Mouse (Mus musculus) limb, embryonic 11.5 days (tissue): ENCODE measurements around the gene Dnajc8. TPM values are rescaled to one million over a fixed set of nuclear protein-coding genes. Genes with fewer than 3 reads are reported as not detected.

Experiments
- ATAC-seq: fragments of 200-750 bp; cut with Nextera tagmentation; 2 replicates; pipeline ENCODE4 v1.8.0; 2017; ENCODE audit warnings: low read depth; ENCODE audit not compliant: insufficient number of reproducible peaks, low FRiP score, low TSS enrichment
- DNase-seq: peaks from one replicate; pipeline ENCODE4 v3.0.0-alpha.2; 2015; ENCODE audit warnings: low spot score
- H3K27ac ChIP-seq: fragments of 300-500 bp; sonication (generic); replicated peaks from 2 replicates; pipeline ENCODE4 v1.5.1; 2014; ENCODE audit warnings: low read depth, mild to moderate bottlenecking, low read length
- H3K27me3 ChIP-seq: fragments of 300-500 bp; sonication (generic); 2 replicates; pipeline ENCODE4 v1.6.1; 2014; ENCODE audit warnings: mild to moderate bottlenecking, low read length, mixed read lengths; ENCODE audit not compliant: control insufficient read depth, insufficient read depth
- H3K36me3 ChIP-seq: fragments of 300-500 bp; sonication (generic); 2 replicates; pipeline ENCODE4 v1.6.1; 2014; ENCODE audit warnings: mild to moderate bottlenecking, low read length, moderate library complexity, mixed read lengths; ENCODE audit not compliant: control insufficient read depth, insufficient read depth
- H3K4me1 ChIP-seq: fragments of 300-500 bp; sonication (generic); 2 replicates; pipeline ENCODE4 v1.6.1; 2014; ENCODE audit warnings: low read length, mixed read lengths; ENCODE audit not compliant: control insufficient read depth, insufficient read depth
- H3K4me2 ChIP-seq: fragments of 300-500 bp; sonication (generic); 2 replicates; pipeline ENCODE4 v1.6.1; 2014; ENCODE audit warnings: low read depth, mild to moderate bottlenecking, moderate library complexity; ENCODE audit not compliant: severe bottlenecking
- H3K4me3 ChIP-seq: fragments of 300-500 bp; sonication (generic); 2 replicates; pipeline ENCODE4 v1.5.1; 2014; ENCODE audit warnings: low read depth, low read length
- H3K9ac ChIP-seq: fragments of 300-500 bp; sonication (generic); 2 replicates; pipeline ENCODE4 v1.6.1; 2014; ENCODE audit warnings: mild to moderate bottlenecking, low read length
- H3K9me3 ChIP-seq: fragments of 300-500 bp; sonication (generic); 2 replicates; pipeline ENCODE4 v1.6.1; 2016; ENCODE audit warnings: low read length; ENCODE audit not compliant: control insufficient read depth
- WGBS: fragments of 180-500 bp; shearing (Covaris S2); extraction: QIAGEN DNeasy Blood & Tissue Kit; methylation state at CpG from one replicate; pipeline ENCODE4 v1.1.7; 2014; 5-methylcytosine and 5-hydroxymethylcytosine counted together
- polyA plus RNA-seq: library from polyadenylated mRNA; unstranded; fragments of >200 nt; fragmentation: Nextera tagmentation; extraction: Ambion mirVana; gene quantifications from 2 replicates; pipeline ENCODE4 v1.2.1, GENCODE M21; 2014

Gene Dnajc8
- polyA plus RNA-seq, 1 experiment from 2014 or later = 244 TPM

DNA sequence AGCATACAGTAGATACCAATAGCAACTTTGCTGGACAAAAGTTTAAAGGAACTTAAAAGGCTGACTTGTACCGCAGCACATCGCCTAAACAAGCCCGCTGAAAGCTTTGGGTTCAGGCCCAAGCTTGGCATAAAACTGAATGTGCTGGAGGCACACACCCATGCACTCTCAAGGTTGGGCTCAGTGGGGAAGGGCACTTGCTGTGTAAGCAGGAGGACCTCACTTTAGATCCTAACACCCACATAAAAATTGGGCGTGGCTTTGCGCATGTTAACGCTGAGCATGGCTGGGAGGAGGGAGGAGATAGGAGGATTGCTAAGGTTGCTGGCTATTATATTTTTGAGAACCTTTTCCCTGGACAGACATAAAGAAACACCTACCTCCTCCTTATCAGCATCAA, 10.5 kb upstream of the Dnajc8 start:
- Histone ChIP-seq H3K4me2 (no peak overlapping the region), H3K4me3 (no peak overlapping the region), H3K9ac (no peak overlapping the region), H3K36me3 (peaks cover 1% of the 10 kb centered on the region), H3K27ac (no peak overlapping the region), H3K27me3 (no peaks in the 10 kb centered on the region), H3K9me3 (no peaks in the 10 kb centered on the region), H3K4me1 (peaks cover 5% of the 10 kb centered on the region; the same call in 1 of the 2 replicates)
- DNase-seq = no peak
- 50% methylated on average over 6 of the region's 6 CpGs for WGBS
- no peak for ATAC-seq

GRCm38 (mm10) chr4:132526678-132527077, 8.7 kb upstream of the Dnajc8 start:
- Histone ChIP-seq H3K27me3 (no peaks in the 10 kb centered on the region), H3K4me3 (no peak overlapping the region), H3K36me3 (peaks cover 13% of the 10 kb centered on the region), H3K9me3 (no peaks in the 10 kb centered on the region), H3K27ac (no peak overlapping the region), H3K9ac (no peak overlapping the region), H3K4me2 (no peak overlapping the region), H3K4me1 (peaks cover 5% of the 10 kb centered on the region; the same call in 1 of the 2 replicates)
- 66% methylated on average over 2 of the region's 2 CpGs for WGBS
- DNase-seq (no peak), ATAC-seq (no peak)

DNA sequence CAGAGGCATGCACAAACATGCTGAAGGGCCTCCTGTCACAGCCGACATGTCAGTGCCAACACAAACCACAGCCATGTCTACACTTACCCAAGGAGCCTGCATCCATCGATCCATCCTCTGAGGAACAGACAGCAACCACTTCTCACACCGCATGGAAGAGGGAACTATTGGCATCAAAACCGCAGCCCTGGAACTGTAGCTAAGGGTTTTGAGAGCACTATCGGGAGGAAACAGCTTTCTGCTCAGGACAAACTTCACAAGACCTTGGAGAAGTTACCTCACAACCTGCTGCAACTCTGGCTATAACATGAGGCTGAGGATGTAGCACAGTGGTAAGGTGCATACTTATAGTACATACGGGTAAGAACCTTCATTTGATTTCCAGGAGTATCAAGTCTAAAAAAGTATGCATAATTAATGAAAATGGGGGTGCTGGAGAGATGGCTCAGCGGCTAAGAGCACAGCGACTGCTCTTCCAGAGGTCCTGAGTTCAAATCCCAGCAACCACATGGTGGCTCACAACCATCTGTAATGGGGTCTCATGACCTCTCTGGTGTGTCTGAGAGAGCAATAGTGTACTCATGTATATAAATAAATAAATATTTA, 7.3 kb upstream of the Dnajc8 start:
- DNase-seq = no peak
- H3K4me1 ChIP-seq = peaks cover 5% of the 10 kb centered on the region; the same call in 1 of the 2 replicates
- no peaks in the 10 kb centered on the region for H3K27me3 ChIP-seq
- H3K36me3 ChIP-seq = peaks cover 13% of the 10 kb centered on the region
- no peak overlapping the region for H3K27ac ChIP-seq
- no peak overlapping the region for H3K9ac ChIP-seq
- H3K4me2 ChIP-seq = no peak overlapping the region
- no peak for ATAC-seq
- H3K9me3 ChIP-seq = no peaks in the 10 kb centered on the region
- no peak overlapping the region for H3K4me3 ChIP-seq
- WGBS = 93% methylated on average over 8 of the region's 8 CpGs

GRCm38 (mm10) chr4:132529344-132529743, 6.0 kb upstream of the Dnajc8 start:
- H3K9ac ChIP-seq = no peak overlapping the region
- no peak overlapping the region for H3K4me2 ChIP-seq
- H3K27ac ChIP-seq = no peak overlapping the region
- DNase-seq (no peak), ATAC-seq (no peak)
- 88% methylated on average over 4 of the region's 4 CpGs for WGBS
- H3K4me3 ChIP-seq = no peak overlapping the region
- peaks cover 5% of the 10 kb centered on the region; the same call in 1 of the 2 replicates for H3K4me1 ChIP-seq
- H3K36me3 ChIP-seq = peaks cover 13% of the 10 kb centered on the region
- no peaks in the 10 kb centered on the region for H3K27me3 ChIP-seq
- H3K9me3 ChIP-seq = no peaks in the 10 kb centered on the region

DNA sequence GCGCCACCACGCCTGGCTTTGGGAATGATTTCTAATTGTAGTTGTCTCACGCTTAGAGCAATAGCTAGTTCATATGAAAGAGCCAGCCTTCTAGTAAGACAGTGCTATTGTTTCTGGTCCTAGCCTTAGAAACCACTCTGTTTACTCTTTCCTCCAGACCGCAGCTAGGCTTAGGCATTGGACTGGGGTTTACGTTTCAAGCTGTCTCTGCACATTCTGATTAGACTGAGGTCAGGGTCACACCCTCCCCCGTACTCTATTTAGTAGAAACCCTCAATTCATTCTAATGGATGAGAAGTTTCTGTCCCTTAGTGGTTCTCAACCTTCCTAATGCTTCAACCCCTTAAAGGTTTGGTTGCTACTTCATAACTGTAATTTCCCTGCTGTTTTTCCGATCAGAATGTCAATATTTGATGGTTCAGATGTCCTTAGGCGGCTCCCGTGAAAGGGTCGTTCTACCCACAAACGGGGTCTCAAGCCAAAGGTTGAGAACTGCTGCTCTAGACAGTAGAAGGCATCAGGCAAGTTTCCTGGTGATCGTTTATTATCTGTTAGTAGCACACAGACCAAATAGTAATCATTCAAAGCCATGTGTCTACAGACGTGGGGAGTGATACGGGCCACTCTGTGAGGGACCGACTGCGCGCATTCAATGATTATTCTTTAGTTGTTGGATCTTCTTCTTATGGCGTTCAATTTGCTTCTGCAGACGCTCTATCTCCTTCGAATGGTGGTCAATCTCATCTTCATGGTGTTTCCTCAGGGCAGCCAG, 5.1 kb upstream of the Dnajc8 start:
- H3K4me3 ChIP-seq = no peak overlapping the region
- DNase-seq = no peak
- no peaks in the 10 kb centered on the region for H3K4me1 ChIP-seq
- no peak overlapping the region for H3K27ac ChIP-seq
- H3K4me2 ChIP-seq = no peak overlapping the region
- 95% methylated on average over 20 of the region's 20 CpGs for WGBS
- peaks cover 13% of the 10 kb centered on the region for H3K36me3 ChIP-seq
- ATAC-seq = no peak
- no peak overlapping the region for H3K9ac ChIP-seq
- H3K9me3 ChIP-seq = no peaks in the 10 kb centered on the region
- no peaks in the 10 kb centered on the region for H3K27me3 ChIP-seq

DNA sequence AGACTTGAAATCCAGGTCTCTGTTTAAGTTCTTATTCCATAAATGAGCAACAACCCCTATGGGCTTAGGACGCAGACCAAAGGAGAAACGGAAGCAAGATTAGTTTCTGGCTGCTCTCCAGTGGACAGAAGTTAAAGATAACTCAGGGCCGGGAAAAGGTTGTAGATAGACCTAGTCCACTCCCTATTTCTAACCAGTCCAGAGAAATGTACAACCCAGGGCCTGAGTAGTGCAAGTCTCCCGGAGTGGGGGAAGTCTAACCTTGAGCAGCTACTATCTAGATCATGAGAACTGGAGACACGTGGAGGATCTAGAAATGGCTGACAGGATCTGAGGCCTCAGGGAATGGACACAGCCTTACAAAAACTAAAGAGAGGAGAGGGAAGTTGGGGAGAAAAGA, 2.9 kb upstream of the Dnajc8 start:
- Histone ChIP-seq H3K4me2 (peak overlapping the region; percentile 92), H3K9me3 (no peaks in the 10 kb centered on the region), H3K27ac (peak overlapping the region; percentile 82), H3K9ac (peak overlapping the region; percentile 97), H3K4me1 (peaks cover 4% of the 10 kb centered on the region; the same call in 1 of the 2 replicates), H3K4me3 (peak overlapping the region; percentile 83), H3K36me3 (peaks cover 13% of the 10 kb centered on the region), H3K27me3 (no peaks in the 10 kb centered on the region)
- DNase-seq (no peak), ATAC-seq (no peak)
- 42% methylated on average over 5 of the region's 5 CpGs for WGBS

DNA sequence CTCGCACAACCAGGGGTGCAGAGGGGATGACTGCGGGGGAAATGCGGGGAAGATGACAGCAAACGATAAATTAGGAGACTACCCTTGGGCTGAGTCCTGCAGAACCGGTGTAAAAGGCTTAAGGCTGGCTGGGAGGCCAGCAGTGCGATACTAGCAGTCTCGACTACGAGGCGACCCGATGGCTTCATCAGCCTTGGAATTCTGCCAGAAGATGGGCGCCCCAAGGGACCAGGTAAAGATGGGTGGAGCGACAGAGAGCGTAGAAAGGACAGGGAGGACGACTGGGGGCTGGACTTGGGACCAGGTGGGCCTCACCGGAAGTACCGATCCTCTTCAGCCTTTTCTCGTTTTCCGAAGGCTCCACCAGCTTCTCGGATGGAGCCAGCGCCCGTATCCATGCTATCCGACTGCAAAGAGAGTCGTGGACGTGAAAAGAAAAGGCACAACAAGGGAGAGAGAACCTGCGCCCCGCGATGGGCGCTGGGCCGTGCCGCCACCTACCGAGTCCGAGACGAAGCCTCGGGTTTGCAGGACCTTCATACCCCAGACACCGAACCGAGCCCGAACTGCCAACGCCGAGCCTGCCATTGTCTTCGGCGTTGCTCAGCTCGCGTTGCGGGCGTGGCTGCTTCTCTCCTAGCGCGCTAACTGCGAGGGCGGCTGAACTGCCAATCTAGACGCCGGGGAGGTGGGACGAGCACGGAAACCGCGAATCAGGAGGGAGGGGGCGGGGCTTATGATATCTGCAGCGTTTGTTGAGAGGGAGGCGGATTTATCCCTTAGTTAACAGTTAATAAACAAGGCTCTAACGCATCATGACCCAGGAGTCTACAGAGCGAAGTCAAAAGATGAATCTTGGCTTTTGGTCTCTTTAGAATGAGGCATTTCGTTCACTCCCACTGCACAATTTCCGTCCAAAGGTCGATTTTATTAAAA, 2.1 kb upstream of the Dnajc8 start, which contains the start of gene Atpif1:
Gene Atpif1, minus strand, starts transcription at position 679 of the 936 bp plus-strand sequence.
- no peaks in the 10 kb centered on the region for H3K27me3 ChIP-seq
- H3K4me3 ChIP-seq = peak within 1 kb of the TSS; percentile 83
- peak; percentile 85 for ATAC-seq
- H3K4me1 ChIP-seq = peaks cover 4% of the 10 kb centered on the region; the same call in 1 of the 2 replicates
- WGBS = under 1% methylated on average over 63 of the region's 63 CpGs
- H3K9me3 ChIP-seq = no peaks in the 10 kb centered on the region
- H3K36me3 ChIP-seq = peaks cover 13% of the 10 kb centered on the region
- peak; percentile 93 for DNase-seq
- peak within 1 kb of the TSS; percentile 97 for H3K9ac ChIP-seq
- peak within 1 kb of the TSS; percentile 92 for H3K4me2 ChIP-seq
- peak within 1 kb of the TSS; percentile 82 for H3K27ac ChIP-seq

- Histone ChIP-seq H3K4me3 (no peak overlapping the region), H3K4me2 (no peak overlapping the region), H3K27me3 (no peaks in the 10 kb centered on the region), H3K36me3 (peaks cover 12% of the 10 kb centered on the region), H3K9ac (no peak overlapping the region), H3K27ac (no peak overlapping the region), H3K9me3 (no peaks in the 10 kb centered on the region), H3K4me1 (peaks cover 4% of the 10 kb centered on the region; the same call in 1 of the 2 replicates)
- no peak for DNase-seq
- ATAC-seq = no peak
- WGBS = 94% methylated on average over 5 of the region's 5 CpGs
Measured at GRCm38 (mm10) chr4:132539481-132539880, 4.1 kb downstream of the Dnajc8 start.
